Mouse (Mus musculus): Measurements from ENCODE around the gene Gm10295. TPM values are rescaled to one million over a fixed set of nuclear protein-coding genes. Genes with fewer than 3 reads are reported as not detected.

Gene Gm10295
- total RNA-seq (2021) = not detected
- long read RNA-seq, experiment 1 = 0 reads
- long read RNA-seq, experiment 2 = 0 reads

- no peak for DNase-seq (ENCODE audit: low spot score in 2 of 2)
Observed at GRCm38 (mm10) chr7:71351364-71351763, at the start of gene Gm10295. TSS of gene Gm10295 (minus strand) at chr7:71351485.

GRCm38 (mm10) chr7:71401032-71401431 is 49.7 kb upstream of the Gm10295 start:
- DNase-seq (ENCODE audit: low spot score in 2 of 2) = no peak

DNA sequence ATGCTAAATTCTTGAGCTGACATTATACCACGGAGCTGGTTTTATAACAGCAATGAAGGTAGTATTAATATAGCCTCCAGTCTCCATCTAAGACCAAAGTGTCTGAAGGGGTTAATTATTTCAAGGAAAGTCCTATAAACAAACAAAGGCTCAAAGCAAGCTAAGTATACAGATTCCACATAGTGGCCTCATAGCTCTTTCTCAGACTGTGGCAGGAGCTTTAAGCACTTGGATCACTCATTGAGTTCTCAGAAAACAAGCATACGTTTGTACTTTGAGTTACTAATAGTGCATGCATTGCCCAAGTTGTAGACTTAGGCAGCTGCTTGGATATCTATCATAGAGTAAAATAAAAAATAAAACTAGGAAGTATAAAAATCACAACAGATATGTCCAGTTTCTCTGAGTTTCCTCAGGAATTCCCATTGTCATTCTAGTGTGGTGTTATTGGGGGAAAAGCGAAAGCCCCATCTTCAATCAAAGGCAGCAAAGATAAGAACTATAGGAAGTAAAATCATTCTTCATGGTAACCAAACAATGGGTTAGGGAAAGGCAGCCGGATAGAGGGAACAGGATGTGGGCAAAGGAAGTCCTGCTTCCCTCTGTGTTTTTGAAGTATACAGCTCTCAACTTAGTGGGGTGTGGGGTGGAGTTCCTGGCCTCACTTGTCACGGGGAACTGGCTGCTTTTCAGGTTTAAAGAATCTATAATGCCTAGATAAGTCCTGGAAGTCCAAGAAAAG is 48.8 kb upstream of the Gm10295 start:
- no peak for DNase-seq (ENCODE audit: low spot score in 2 of 2)

DNA sequence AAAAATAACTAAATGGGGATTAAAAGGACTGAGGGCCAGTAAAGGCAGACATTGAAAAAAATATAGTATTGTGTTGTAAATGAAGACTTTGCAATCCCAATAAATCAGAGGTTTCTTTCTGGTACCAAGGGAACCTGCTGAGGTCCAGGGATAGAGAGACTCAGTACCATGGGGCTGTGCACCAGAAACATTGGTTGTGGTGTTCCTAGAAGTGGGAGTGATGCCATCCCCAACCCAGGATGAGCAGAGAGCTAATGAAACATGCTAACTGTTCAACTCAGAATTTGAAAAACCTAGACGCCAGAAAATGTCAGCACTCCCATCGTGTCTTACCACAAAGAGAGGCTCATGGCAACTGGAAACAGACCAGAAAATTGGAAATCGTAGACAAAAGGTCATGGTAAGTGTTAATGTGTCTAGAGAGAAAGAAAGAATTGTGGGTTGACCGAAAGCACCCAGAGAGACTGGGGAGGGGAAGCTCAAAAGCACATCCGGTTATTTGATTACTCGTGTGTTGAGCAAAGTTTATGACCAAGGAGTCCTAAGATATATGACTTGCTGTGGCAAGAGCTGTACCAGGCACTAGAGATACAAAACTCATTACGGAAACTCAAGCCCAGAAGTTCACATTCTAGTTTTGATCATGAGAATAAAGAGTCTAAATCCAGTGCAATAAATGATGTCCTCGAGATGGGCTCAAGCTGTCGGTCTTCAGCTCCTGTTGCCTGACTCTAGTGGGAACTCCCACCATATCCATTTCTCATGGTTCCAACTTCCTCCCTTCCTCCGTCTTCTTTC is 47.9 kb upstream of the Gm10295 start:
- no peak for DNase-seq (ENCODE audit: low spot score in 2 of 2)

GRCm38 (mm10) chr7:71398389-71398788 is 47.1 kb upstream of the Gm10295 start:
- DNase-seq (ENCODE audit: low spot score in 2 of 2) = no peak

GRCm38 (mm10) chr7:71392795-71393341 is 41.6 kb upstream of the Gm10295 start:
- no peak for DNase-seq (ENCODE audit: low spot score in 2 of 2)

DNA sequence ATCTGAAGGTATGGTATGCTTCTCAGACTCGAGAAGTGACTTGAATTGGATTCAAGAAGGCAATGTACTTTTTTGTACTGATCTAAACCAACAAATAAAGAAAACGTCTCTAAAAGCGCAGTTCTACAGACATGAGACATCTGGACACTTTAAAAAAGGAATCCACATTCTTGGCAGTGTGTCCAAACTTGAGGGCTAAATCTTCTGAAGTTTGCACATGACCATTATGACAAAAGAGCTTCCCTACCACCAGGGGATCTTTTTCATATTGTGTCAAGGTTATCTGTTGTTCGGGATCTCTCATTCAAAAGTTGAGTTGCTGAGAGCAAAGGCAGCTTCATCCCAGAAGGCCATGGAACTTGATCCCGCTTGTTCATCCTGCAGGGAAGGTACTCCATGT is 40.0 kb upstream of the Gm10295 start:
- no peak for DNase-seq (ENCODE audit: low spot score in 2 of 2)

GRCm38 (mm10) chr7:71390291-71390690 is 39.0 kb upstream of the Gm10295 start:
- no peak for DNase-seq (ENCODE audit: low spot score in 2 of 2)

DNA sequence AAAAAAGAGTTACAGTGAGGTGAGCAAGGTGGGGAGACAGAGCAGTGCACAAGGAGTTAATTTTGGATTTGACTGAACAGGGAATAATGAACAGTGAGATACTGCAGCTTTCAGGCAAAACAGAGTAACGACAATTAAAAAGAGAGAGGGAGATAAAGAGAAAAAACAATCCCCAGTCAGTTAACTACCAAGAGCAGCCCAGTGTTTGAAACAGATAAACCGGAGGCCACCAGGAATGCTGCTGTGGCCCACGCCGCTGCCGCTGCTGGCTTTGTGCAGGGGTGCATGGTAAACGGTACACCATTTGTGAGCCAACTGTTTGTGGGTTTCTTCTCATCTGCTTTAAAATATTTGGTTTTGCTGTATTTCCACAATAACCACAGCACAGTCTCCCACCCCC is 34.8 kb upstream of the Gm10295 start:
- DNase-seq (ENCODE audit: low spot score in 2 of 2) = no peak

- DNase-seq (ENCODE audit: low spot score in 2 of 2) = no peak
Observed at GRCm38 (mm10) chr7:71384921-71385320, 33.6 kb upstream of the Gm10295 start.

DNA sequence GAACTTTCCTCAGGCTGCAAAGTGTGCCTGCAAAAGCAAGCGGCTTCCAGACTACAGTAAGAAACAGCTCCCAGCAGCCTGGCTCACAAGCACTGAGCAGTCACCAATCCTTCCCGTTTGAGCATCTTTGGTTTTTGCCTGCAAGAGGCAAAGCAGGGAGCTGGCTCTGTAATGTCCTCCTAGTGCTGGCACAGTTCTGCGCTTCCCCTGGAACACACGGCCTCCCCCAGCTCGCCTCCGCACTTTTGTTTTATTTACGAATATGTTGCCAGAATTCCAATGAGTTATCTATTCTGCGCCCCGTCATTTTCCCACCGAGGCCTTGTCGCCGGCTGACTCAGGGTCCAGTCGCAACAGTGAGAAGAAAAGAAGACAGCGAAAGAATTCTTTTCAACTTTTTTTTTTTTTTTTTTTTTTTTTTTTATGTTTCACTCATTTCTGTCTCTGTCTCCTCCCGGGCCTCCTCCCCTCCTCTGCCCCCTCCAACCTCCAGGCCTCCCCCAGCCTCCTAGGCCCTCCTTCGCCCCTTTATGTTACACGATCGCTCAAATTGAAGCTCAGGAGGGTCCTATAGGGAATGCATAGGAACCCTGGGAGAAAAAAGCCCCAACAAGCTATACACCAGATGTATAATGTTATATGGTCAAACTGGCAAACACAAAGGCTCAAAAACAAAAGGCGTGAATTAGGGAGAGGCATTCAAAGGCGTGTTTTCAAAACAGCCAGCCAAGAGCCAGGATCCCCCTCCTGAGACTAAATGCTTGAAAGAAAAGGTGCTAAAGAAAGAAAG is 32.3 kb upstream of the Gm10295 start:
- peak in 1 of 2 experiments; percentile 16 for DNase-seq (ENCODE audit: low spot score in 2 of 2)

DNA sequence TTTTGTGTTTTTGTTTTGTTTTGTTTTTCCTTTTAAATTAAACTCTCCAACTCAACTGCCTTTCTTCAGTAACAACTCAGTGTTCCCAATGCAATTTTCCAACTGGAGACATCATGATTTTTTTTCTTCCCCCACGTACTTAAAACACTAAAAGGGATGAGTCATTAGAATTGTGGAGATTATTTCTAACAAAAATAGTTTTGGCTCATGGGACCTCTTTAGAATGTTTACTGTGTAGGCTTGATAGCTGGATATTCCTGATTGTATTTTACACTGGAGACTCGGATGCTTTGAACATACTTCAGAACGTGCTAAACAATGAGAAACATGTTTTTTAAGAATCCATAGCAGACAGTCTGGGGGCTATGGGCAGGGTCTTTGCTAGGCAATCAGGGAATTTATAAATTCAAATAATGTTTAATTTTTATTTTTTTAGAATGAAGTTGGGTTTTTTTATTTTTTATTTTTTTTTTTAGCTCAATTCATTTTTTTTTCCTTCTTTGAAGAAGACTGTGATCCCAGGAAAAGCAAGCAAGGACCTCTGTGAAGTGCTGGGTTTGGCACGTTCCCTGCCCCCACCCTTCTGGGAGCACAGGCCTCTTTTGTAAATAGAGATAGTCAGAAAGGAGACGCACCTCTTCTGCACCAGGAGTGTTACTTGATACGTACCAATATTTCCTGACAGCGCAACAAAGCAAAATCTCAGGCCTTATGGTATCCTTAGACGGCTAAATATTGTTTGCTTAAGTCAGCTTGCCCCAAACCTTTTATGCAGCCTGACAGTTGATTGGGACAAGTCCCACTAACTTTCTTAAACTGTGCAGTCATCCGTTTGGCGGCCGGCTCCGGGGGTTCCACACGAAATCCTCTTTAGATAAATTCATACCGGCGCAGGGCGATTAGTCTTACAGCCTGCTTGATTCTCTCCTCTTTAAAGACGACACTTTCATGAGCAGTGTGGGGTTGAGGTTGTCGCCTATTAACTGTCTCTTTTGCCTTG is 28.8 kb upstream of the Gm10295 start:
- DNase-seq (ENCODE audit: low spot score in 2 of 2) = no peak

DNA sequence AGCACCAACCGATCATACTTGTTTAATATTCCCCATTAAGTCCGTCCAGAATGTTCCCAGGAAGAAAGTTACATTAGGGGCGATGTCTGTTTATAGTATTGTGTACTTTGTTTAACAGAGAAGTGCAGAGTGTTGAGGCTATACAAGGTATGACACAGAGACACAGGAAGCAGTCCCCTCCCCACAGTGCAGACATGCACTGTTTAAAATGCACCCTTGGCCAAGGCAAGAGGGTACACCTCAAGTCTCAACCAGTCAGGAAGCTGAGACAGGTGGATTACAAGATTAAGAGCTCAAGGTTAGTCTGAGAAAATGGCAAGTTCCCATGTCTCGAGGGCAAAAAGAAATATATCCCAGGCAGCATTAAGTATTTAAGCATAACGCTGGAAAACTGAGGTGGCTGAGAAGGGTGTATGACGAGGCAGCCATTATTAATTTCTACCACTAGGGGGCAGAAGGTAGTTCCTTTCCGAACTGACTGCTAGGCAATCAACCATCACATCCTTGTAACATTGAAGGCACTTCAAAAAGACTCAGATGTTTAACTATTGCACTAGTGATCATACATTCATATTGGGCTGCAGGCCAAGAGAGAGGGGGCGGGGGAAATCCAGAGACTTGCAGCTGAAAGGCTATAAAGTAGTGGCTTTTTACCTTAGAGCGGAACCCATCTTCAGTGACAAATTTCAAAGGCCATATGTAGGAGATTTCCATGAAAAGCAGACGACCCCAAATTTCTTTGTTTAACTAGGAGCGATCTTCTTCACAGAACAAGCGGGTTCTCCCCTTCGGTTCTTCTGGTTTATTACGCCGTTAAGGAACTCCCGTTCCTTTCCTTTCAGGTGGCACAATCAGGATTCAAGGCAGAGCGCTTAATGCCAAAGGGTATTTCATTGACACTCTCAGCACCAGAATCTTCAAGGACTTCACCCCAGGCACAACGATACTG is 27.8 kb upstream of the Gm10295 start:
- peak; percentile 23 to 37 for DNase-seq (ENCODE audit: low spot score in 2 of 2)

GRCm38 (mm10) chr7:71377983-71378382 is 26.7 kb upstream of the Gm10295 start:
- no peak for DNase-seq (ENCODE audit: low spot score in 2 of 2)

- DNase-seq (ENCODE audit: low spot score in 2 of 2) = no peak
Observed at GRCm38 (mm10) chr7:71374059-71374458, 22.8 kb upstream of the Gm10295 start.

- no peak for DNase-seq (ENCODE audit: low spot score in 2 of 2)
Observed at GRCm38 (mm10) chr7:71371916-71372315, 20.6 kb upstream of the Gm10295 start.

DNA sequence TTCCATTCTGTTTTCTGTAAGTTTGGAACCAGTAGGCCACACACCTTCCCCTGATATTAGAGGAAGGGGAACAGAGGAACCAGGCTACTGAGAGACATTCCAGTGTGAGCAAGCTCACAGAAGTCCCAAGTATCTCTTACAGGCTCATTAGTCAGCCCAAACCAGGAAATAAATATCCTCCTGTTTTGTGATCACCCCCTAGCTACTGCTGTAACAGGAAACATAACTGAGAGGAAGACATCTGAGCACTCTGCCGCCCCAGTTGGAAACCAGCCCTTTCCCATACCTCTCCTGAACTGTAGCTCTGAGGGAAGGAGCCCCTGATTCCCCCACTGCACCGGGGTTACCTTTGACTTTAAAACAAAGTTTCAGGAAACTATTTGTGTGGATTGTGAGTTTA is 19.5 kb upstream of the Gm10295 start:
- DNase-seq (ENCODE audit: low spot score in 2 of 2) = no peak

DNA sequence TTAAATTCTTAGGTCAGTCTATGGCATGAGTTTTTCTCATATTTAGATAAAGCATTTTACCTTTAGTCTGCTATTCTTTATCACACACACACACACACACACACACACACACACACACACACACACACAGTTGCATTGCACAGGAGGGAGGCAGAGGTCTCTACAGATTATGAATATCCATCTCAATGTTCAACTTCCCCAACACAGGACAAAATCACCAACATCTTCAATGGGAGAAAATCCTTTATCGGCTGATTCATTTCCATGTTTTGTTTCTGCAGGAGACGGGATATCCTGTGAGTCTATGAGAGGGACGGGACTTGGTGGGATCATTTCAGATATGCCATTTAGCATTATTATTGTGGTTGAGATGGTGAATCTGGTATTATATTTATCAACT is 18.8 kb upstream of the Gm10295 start:
- no peak for DNase-seq (ENCODE audit: low spot score in 2 of 2)
